Mouse (Mus musculus) thymus, adult 2 months (tissue): ENCODE measurements around the gene Mcur1. TPM values are rescaled to one million over a fixed set of nuclear protein-coding genes. Genes with fewer than 3 reads are reported as not detected.

Source experiments
- DNase-seq: peaks from one replicate; pipeline ENCODE4 v3.0.0; 2021
- H3K27ac ChIP-seq: fragments of 200-500 bp; 2 replicates; pipeline ENCODE4 v1.5.1; 2012; ENCODE audit warnings: low read length, control low read depth; ENCODE audit not compliant: control insufficient read depth, insufficient read depth
- H3K27me3 ChIP-seq: fragments of 200-500 bp; 2 replicates; pipeline ENCODE4 v1.6.1; 2012; ENCODE audit warnings: mild to moderate bottlenecking, low read length, moderate library complexity, mixed read lengths; ENCODE audit not compliant: control insufficient read depth, insufficient read depth
- H3K36me3 ChIP-seq: fragments of 200-500 bp; 2 replicates; pipeline ENCODE4 v1.6.1; 2012; ENCODE audit warnings: mild to moderate bottlenecking, low read length, moderate library complexity; ENCODE audit not compliant: control insufficient read depth, insufficient read depth
- H3K4me1 ChIP-seq: fragments of 200-500 bp; replicated peaks from 2 replicates; pipeline ENCODE4 v1.6.1; 2012; ENCODE audit warnings: low read length; ENCODE audit not compliant: control insufficient read depth, insufficient read depth
- H3K4me3 ChIP-seq: fragments of 200-500 bp; 2 replicates; pipeline ENCODE4 v1.5.1; 2012; ENCODE audit warnings: mild to moderate bottlenecking, low read length, control low read depth, moderate library complexity; ENCODE audit not compliant: control insufficient read depth, insufficient read depth
- CTCF ChIP-seq: fragments of 200-500 bp; IDR thresholded peaks from 2 replicates; pipeline ENCODE4 v1.5.1; 2012; ENCODE audit warnings: mild to moderate bottlenecking, control low read depth, low read length, moderate library complexity, borderline replicate concordance; ENCODE audit not compliant: control insufficient read depth, poor library complexity, insufficient read depth; ENCODE audit errors: extremely low read depth
- POLR2A ChIP-seq: fragments of 200-500 bp; IDR thresholded peaks from 2 replicates; pipeline ENCODE4 v1.6.1; 2012; ENCODE audit warnings: mild to moderate bottlenecking, low read length, control low read depth, moderate library complexity; ENCODE audit not compliant: control insufficient read depth, poor library complexity, insufficient read depth; ENCODE audit errors: extremely low read depth
- WGBS: fragments of 180-500 bp; shearing (Covaris S2); methylation state at CpG from one replicate; pipeline ENCODE4 v1.1.7; 2018; 5-methylcytosine and 5-hydroxymethylcytosine counted together
- polyA plus RNA-seq: library from polyadenylated mRNA; depleted of rRNA; stranded (reverse); fragments of >200 nt; gene quantifications from 2 replicates; pipeline ENCODE4 v1.2.3, GENCODE M21; 2012; rRNA removed

The Mcur1 gene
- polyA plus RNA-seq: 18.0 and 28.2 TPM in 2 replicates

DNA sequence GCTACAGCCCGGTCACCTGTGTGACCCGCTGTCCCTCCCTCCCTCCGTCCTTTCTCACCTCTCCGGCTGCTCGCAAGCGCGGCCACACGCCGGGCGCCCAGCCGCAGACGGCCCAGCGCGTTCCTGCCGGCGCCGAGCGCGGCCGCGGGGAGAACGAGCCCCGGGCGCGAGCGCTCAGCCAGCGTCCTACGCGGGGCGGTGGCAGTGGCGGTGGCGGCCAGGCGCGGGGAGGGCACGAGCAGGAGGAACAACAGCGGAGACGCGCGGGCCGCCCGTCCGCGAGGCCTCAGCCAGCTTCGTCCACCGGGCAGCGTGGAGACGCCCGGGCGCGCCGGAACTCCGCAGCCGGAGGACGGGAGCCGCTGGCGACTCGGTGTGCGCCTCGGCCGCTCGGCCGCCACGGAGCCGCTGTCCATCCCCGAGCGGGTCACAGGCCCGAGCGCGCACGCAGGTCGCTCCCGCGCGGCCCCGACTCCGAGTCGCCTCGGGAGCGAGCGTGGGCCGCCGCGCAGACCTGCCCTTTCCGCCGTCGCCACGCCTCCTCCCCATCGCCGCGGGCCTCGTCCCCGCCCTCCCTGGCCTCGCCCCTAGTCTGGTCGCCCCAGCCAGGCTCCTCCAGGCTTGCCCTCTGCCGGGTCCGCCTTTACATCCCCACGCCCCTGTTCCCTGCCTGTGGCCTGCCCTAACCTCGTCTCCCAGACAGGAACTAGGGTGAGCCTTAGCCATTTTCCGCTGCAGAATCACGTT lies at the start of gene Mcur1:
Gene Mcur1 (minus strand): TSS at position 481 of the 747 bp plus-strand sequence.
- H3K4me3 ChIP-seq: peak within 1 kb of the TSS; percentile 58
- TF ChIP-seq POLR2A (peak; percentile 56), CTCF (peak; percentile 14; the same call in 1 of the 2 replicates)
- no peaks in the 10 kb centered on the region for H3K27me3 ChIP-seq
- H3K36me3 ChIP-seq: no peaks in the 10 kb centered on the region
- under 1% methylated on average over 96 of the region's 100 CpGs for WGBS
- peaks cover 16% of the 10 kb centered on the region for H3K4me1 ChIP-seq
- DNase-seq: peak; percentile 88
- H3K27ac ChIP-seq: 0 out of 2 replicates have a peak within 1 kb of the TSS, but pooled peaks have one; percentile 24

DNA sequence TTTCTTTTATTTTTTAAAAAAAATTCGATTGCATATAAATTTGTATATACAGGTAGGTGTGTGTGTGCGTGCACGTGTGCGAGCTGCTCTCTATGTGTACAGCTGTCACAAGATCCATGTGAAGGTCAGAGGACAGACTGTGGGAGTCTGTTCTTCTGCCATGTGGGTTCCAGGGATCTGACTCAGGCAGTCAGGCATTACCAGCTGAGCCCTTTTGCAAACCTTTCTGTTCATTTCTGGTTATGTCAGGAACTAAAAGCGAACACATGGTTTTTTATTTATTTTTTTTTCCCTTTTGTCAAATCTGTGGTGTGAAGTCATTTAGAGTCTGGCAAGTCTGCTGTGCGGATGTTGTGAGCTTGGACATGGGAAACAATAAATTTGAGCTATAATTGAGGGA lies 48.9 kb upstream of the Mcur1 start:
- Histone ChIP-seq H3K4me1 (no peaks in the 10 kb centered on the region; the same call in 1 of the 2 replicates), H3K27ac (no peak overlapping the region), H3K36me3 (no peaks in the 10 kb centered on the region), H3K27me3 (no peaks in the 10 kb centered on the region), H3K4me3 (no peak overlapping the region)
- no peak for TF ChIP-seq POLR2A
- no peak for TF ChIP-seq CTCF
- 93% methylated on average over 6 of the region's 6 CpGs for WGBS
- DNase-seq: no peak

DNA sequence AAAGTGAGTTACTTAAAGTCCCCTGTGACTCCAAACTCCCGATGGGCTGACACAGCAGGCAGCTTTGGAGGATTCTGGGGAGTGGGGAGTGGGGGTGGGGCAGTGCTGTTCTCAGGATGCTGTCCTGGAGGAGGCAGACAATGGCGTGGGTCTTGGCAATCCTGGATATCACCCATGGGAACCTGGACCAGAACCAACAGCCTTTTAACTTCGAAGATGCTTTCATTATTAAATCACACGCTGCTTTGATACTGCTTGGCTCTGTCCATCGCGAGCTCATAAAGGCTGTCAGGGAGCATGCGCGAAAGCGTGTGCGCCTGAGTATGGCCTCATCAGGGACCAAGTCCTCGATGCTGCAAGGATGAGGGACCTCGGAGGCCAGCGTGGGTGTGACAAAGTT lies 43.1 kb upstream of the Mcur1 start:
- no peak for TF ChIP-seq POLR2A
- no peak for TF ChIP-seq CTCF
- DNase-seq: no peak

DNA sequence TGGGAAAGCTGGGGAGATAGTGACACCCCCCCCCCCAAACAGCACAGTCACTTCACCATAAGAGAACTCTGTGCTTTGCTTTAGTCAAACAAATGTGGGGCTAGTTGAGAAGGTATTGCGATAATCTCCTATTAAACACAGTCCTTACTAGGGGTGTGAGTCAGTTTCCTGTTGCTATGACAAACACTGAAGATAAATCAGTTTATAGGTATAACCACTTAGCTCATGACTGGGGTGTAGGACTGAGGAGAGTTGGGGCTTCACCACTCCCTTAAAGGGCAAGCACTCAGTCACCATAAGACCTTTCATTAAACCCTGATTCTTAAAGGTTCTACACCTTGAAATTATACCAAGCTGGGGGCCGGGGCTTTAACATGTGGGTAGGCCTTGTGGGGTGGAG lies 42.4 kb upstream of the Mcur1 start:
- H3K27me3 ChIP-seq: no peaks in the 10 kb centered on the region
- 100% methylated on average over 2 of the region's 2 CpGs for WGBS
- TF ChIP-seq POLR2A (no peak), CTCF (no peak)
- H3K36me3 ChIP-seq: no peaks in the 10 kb centered on the region
- DNase-seq: no peak
- no peak overlapping the region for H3K27ac ChIP-seq
- no peak overlapping the region for H3K4me3 ChIP-seq
- no peaks in the 10 kb centered on the region for H3K4me1 ChIP-seq

More for the DNA sequence above, 43.1 kb upstream of the Mcur1 start:
- 85% methylated on average over 13 of the region's 13 CpGs for WGBS
- H3K36me3 ChIP-seq: no peaks in the 10 kb centered on the region
- no peak overlapping the region for H3K27ac ChIP-seq
- H3K4me3 ChIP-seq: no peak overlapping the region
- no peaks in the 10 kb centered on the region for H3K4me1 ChIP-seq
- no peaks in the 10 kb centered on the region for H3K27me3 ChIP-seq

DNA sequence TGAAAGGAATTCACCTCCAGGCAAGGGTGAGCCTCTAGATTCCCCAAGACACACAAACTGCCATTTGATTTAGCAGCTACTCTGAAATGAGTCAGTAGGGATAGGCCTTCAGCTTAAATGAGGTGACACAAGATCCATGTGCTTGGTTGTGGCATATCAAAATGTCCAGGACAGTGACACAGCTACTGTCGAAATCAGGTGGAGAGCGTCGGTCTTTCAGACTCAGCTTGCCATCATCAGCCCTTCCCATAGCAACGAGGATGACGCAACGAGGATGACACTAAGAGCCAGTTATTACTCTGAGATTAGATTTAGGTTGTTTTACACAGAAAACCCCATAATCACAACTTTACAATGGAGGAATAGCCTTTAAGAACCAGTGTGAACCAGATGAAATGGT lies 41.0 kb upstream of the Mcur1 start:
- H3K27ac ChIP-seq: no peak overlapping the region
- no peak for DNase-seq
- no peaks in the 10 kb centered on the region for H3K27me3 ChIP-seq
- whole genome bisulfite sequencing: 99% methylated on average over 6 of the region's 6 CpGs
- no peaks in the 10 kb centered on the region for H3K36me3 ChIP-seq
- H3K4me3 ChIP-seq: no peak overlapping the region
- H3K4me1 ChIP-seq: no peaks in the 10 kb centered on the region
- TF ChIP-seq POLR2A: no peak
- TF ChIP-seq CTCF: no peak

DNA sequence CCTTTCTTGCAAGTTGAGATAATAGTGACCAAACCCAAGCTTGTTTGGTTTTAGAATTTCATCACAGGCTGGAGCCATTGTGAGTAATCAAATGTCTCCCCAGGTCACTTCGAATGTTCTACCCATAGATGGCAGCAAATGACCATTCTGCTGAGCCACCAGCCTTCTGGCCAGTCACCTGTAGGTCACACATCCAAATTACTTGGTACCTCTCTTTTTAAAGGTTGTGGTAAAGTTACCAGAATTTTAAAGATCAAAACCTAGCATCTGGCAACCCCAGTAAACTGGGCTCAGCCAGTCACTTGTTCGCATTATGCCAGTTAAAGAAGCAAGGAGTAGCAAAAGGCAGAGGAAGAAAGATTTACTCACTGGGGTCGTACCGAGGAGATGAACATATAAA lies 35.9 kb upstream of the Mcur1 start:
- H3K27me3 ChIP-seq: no peaks in the 10 kb centered on the region
- TF ChIP-seq POLR2A (no peak), CTCF (no peak)
- peak; percentile 54 for DNase-seq

More for the DNA sequence above, 35.9 kb upstream of the Mcur1 start:
- H3K27ac ChIP-seq: no peak overlapping the region
- H3K36me3 ChIP-seq: no peaks in the 10 kb centered on the region
- 69% methylated on average over 4 of the region's 4 CpGs for WGBS
- H3K4me1 ChIP-seq: no peaks in the 10 kb centered on the region
- H3K4me3 ChIP-seq: no peak overlapping the region
